Mouse (Mus musculus): ENCODE measurements around the gene Hgfac. TPM values are rescaled to one million over a fixed set of nuclear protein-coding genes. Genes with fewer than 3 reads are reported as not detected.

Hgfac gene
- total RNA-seq (2023): not detected

GRCm38 (mm10) chr5:35041268-35041829 is at the start of gene Hgfac:
Gene Hgfac (plus strand): TSS chr5:35041509.

GRCm38 (mm10) chr5:35056604-35057432 is 15.5 kb downstream of the Hgfac start, which contains the start of gene Dok7:
Gene Dok7 (plus strand): TSS chr5:35056766.

Other genes starting within 250 kb of the Hgfac start
- 2.6 TPM for gene Msantd1, start 133.5 kb upstream of the Hgfac start, total RNA-seq (2023)
- 3.1 TPM for gene Rgs12, start 92.1 kb upstream of the Hgfac start, total RNA-seq (2023)
- not detected for gene Dok7, start 15.3 kb downstream of the Hgfac start, total RNA-seq (2023)
- gene Lrpap1, start 64.3 kb downstream of the Hgfac start, total RNA-seq (2023): 40.4 TPM
- gene Adra2c, start 236.8 kb downstream of the Hgfac start, total RNA-seq (2023): not detected